Mouse (Mus musculus) mouse trophoblast stem cell (cell line): Measurements from ENCODE around the gene Gm43517.

Experiments
- in situ Hi-C, 2 experiments: fragments of 300-500 bp; cut with MseI, MboI; formaldehyde crosslinking; loops; 2 replicates in 1 of 2; 3 replicates in 1 of 2; pipeline ENCODE4 v1.15.1; 2025

Gm43517 gene

DNA sequence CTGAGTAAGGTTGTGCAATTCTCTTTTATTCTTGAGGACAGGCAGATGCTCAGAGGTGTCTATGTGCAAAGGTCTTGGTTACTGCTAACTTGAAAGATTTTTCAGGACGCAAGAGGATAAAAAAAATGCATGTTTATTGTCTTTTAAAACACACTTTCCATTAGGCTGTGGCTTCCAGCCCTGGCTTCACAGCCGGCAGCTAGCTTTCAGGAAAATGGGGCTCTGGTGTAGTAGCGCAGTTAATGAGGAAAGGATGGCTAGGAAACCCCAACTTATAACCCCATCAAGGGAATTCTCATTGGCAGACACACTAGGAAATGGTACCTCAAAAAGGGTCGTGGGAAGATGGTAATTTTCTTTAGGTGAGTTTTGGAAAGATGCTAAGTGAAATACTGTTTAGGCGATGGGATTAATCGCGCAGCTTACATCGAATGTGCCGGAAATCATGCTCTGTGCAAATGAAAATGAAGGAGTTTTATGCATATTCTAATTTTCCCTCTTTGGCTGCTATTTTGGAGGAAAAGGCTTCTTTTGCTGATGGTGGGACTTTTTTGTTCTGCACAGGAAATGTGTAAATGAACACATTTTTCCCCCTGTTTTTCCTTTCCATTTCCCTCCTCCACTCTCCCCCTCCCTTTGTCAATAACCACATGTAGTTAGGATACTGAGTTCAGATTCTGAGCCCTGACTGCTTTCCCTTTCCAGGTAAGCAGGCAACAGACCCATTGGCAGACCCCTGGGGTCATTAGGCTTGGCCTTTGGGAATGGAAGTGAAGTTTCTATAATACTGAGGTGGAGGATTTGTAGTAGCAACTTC lies 15.3 kb downstream of the Gm43517 start:
- in situ Hi-C loops = no loop called here

DNA sequence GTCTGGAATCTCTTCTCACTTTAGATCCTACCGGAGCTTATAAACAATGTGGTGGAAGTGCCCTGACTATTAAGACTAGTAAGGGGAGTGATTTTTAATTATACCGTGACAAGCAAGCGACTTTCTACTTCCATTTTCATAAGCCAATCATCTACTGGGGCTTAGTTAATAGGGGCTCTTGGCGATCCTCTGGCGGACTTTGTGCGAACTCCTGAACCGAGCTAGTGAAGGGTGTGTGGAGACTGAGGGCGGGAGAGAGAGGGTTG lies 15.8 kb downstream of the Gm43517 start:
- in situ Hi-C loops = no loop called here

DNA sequence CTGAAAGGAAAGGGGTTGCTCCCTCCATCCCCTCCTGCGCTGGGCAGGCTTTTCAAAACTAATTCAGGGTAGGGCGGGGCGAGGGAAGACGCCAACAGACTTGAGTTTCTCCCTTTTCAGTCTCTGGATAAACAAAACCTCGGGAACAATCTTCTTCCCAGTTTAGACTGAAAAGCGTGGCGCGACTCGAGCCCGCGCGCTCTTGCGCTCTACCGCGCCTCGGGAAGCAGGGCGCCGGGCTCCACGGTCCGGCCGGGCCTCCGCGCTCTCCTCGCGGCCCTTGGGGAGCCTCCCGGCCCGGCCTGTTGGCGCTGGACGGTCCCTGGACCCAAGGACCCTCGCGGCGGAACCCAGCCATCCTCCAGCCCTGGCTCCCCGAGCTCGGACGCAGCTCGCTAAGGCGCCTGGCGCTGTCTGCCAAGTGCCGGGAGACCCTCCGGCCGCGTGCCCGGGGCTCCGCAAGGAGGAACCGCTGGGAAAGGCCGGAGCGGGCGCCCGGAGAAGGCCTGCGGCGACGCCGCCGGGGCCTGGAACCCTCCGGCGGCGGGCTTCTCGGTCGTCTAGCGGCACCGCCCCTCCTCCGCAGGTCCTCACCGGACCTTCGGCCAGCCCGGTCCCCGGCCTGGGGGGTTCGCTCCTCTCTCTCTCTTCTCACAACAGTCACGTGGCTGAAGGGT lies 16.3 kb downstream of the Gm43517 start:
- in situ Hi-C loops = no loop called here

DNA sequence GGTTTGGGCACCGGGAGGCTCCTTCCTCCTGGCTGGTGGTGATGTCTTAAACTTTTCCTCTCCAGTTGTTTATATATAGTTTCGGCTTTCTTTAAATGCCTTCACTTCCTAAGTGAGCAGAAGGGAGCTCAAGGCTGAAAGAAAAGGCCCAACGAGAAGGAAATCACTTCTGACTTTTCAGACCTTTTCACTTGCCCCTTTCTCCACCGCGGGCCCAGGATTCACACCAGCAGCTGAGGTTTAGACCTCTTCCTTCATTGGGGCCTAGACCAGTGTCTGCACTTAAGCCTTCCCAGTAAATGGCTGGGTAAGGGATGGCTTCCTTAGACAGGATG lies 16.8 kb downstream of the Gm43517 start:
- in situ Hi-C loops = no loop called here

DNA sequence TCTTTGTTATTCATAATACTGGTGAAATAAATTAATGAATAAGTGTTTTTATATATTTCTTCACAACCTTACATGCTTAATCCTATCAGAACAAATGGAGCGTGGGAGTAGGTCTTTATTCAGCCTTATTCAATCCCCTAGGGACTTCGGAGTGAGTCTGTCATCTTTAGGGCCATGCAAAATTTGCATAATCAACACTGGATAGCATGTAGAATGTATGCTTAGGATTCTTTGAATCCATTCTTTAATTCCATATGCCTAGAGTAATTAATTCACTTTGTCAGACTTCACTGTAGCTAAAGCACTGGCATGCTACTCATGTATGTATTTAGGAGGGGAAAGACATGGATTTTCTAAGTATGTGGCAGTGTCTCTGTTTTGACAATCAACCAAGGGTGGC lies 24.9 kb downstream of the Gm43517 start:
- in situ Hi-C loops = no loop called here

DNA sequence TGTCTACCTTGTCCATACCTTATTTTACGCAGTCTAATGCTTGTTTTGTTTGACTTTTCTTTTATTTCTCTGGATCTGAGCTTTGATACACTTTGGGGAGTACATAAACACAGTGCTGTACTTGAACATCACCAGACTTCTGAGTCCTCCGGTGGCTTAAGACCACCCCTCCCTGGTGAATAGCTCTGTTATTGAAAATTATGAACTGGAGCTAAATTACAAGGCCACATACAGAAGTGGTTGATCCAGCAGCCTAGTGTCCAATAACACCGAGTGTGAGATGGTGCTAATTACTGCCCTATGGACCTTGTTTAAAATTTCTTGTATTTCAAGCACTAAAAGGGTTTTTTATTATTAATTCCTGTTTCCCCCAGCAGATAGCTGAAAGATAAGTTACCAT lies 33.0 kb downstream of the Gm43517 start:
- in situ Hi-C loops = no loop called here
